Mouse (Mus musculus) kidney, postnatal 4 days (tissue): Measurements from ENCODE around the gene Slk.

ENCODE experiments used
- DNase-seq, 2 experiments: peaks; one replicate each; pipeline ENCODE4 v3.0.0; 2021; ENCODE audit warnings: mixed read lengths in 2 of 2

The Slk gene

DNA sequence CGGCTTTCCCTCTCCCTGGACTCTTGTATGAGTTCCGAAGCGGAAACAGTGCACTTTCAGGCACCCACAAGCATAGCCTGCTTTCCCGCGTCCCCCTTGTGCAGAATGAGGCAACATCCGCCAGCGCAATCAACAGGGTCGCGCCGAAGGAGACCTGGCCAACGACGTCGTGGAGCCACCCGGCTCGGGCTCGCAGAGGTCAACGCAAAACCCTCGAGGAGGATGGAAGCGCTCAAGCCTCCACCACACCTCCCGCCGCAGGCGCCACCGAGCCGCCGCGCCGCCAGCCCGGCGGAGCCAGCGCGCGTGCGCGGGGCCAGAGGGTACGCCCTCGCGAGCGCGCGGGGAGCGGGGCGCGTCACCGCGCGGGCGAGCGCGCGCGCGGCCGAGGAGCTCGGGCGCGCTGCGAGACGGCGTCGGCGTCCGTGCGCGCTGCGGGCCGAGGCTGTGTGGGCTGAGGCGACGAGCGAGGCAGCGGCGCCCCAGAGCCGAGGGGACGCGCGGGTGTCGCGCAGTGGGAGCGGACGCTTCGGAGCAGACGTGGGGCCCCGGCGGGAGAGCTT lies at the start of gene Slk:
TSS of gene Slk (plus strand) at position 454 of the 563 bp plus-strand sequence.
- DNase-seq = peak; percentile 84 to 92

DNA sequence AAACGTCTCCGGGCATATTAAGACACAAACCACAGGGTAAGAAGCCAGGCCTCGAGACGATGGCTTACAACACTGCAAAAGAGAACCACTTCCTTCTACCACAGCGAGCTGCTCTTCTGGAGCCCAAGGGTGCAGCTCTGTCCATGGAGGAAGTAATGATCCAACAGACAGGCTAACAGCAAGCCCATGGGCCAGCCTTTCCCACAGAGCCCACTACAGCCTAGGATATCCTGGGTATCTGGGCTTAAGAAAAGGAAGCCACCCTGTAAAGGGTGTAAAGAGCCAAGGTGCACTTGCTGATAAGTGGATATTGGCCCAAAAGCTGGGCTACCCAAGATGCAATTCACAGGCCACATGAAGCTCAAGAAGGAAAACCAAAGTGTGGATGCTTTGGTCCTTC lies 48.2 kb upstream of the Slk start:
- no peak for DNase-seq

DNA sequence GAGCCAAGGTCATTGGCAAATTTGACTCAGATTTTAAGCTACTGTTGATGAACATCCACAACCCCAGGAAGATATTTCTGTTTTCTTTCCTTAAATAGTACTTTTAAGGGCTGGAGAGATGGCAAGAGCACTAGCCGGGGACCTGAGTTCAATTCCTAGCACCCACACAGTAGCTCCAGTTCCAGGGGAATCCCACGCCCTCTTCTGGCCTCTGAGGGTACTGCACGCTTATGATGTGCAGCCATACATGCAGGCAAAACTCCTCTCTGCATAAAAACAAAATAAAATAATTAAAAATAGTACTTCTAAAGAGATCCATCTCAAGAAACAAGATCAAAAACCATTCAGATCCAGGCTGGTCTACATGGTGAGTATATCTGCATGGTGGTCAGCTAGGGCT lies 47.0 kb upstream of the Slk start:
- DNase-seq = peak in 1 of 2 experiments; percentile 27

DNA sequence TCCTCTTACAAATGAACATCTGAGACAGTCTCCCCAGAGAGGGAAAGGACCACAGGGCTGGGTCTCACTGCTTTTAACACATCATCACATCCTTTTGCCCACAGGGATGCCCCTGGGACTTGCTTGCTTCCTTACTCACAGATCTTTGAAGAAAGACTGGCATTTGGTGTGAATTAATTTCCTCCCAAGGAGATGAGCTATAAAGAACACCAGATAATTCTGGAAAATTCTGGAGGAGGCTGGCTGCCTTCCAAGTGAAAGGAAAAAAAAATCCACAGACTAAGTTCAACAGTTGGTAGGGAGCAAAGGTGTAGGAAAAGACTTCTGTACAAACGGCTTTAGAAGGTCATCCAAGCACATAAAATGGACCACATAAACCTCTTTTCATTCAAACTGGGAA lies 45.3 kb upstream of the Slk start:
- peak in 1 of 2 experiments; percentile 42 for DNase-seq

DNA sequence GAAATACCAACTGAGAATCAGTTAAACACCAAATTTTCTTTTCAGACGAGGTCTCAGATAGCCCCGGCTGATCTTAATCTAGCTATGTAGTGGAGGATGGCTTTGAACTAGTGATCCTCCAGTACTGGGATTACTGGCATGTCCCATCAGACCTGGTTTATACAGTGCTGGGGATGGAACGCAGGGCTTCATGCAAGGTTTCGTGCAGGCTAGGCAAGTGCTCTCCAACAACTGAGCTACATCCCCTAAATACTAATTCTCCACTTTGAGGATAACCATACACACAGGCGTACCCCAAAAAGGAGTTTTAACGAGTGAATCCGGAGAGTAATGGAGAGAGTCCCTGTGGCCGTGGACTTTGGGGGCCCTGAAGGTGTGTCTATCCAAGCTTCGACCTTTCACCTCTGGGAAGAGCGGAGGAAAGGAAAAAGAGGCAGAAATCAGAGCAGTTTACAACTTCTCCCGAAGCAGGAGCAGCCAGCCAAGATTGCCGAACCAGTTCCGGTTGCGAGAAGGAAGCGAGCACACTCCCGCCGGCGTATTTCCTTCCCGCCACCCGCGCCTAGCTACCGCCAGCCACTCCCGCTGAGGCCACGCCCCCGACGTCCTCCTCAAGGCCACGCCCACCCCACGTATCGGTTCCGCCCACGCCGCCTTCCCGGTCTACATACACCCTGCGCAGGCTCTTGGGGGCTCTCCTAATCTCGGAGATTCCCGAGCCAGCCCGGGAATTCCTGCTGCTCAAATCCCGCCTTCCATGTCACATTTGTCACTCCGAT lies 42.8 kb upstream of the Slk start:
- DNase-seq = peak; percentile 100

DNA sequence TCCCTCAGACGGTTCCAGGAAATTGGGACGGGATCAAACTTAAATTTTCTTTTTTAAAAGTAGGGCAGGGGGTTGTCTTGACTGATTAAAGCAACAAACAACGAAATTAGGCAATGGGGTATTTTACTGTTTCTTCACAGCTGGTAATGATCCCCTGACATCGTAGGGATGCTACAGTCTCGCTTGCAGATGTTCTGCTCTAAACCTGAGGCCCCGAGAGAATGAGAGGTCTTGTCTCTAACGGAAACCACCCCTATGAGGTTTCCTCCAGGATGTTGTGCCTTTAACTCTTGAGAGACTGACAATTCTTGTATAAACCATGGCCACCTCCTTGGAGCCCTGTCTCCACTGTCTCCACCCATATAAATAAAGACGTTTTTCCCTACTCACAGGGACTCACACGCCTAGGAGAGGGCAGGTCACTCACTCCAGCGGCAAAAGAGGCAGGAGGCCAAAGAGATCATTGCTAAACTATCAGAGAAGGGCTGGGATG lies 42.1 kb upstream of the Slk start, which contains the start of gene Stn1:
TSS of gene Stn1 (minus strand) at position 208 of the 493 bp plus-strand sequence.
- no peak for DNase-seq

DNA sequence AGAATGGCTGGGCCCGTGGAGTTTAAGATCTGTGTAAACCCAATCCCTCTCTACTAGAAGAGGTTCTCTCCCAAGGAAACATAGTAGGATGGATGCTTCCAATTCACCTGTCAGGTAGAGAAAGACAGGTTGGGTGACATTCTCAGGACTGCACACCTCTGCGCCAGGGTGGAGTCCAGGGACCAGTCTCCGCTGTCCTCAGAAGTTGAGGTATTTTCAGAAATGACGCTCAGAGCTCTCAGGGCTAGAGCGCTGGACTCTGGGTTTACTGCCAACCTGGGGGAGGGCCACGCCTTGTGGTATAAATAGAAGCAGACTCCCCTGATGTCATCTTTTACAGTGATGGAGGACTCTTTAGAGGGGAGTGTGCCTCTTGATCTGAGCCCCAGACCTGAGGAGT lies 41.6 kb upstream of the Slk start:
- DNase-seq = peak in 1 of 2 experiments; percentile 44

DNA sequence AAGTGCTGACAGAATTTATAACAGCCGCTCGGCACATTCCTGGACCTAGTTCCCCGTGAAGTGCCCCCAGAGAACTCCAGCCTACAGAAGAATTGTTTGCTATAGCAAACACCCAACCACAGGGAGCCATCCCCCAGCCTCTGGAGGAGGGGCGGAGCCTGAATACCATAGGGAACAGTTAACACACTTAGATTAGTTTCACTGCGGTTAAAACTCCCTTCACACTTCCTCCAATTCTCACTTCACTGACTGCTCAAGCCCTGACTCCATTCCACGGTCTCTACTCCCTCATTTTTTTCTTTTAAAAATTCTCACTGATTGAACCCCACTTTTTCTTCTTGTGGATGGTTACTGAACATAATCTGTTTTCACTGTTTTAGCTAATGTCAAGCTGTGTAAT lies 40.7 kb upstream of the Slk start:
- peak; percentile 73 to 81 for DNase-seq

DNA sequence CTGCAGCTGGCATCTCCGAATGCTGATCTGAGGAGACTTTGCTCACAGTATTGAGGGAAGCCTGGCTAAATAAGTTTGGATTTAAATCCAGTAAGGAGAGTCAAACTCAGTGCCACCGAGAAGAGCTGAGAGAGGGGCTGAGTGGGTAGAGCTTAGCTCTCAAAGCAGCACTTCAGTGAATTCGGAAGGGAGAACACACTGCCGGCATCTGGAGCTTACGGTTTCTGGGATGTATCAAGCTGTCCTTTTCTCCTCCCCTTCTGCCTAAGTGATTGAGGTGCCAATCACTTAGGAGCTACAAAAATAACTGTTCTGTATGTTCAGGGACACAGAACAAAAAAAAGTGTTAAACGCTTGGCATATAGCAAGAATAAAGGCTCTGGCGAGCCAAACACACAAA lies 37.0 kb upstream of the Slk start:
- no peak for DNase-seq

DNA sequence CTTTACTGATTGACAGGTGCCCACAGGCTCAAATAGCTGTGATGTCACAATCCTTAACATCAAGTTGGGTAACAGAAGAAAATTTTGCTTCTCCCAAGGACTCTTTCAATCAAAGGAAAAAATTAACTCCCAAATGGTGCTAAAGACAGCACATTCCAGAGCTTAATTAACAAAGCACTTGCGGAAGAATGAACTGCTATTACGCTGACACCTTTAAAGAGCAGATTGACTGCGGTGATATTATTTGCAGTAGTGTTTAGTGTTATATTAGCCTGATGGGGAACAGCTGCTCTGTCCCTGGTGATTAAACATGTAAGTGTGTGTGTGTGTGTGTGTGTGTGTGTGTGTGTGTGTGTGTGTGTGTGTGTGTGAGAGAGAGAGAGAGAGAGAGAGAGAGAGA lies 34.4 kb upstream of the Slk start:
- peak in 1 of 2 experiments; percentile 35 for DNase-seq

DNA sequence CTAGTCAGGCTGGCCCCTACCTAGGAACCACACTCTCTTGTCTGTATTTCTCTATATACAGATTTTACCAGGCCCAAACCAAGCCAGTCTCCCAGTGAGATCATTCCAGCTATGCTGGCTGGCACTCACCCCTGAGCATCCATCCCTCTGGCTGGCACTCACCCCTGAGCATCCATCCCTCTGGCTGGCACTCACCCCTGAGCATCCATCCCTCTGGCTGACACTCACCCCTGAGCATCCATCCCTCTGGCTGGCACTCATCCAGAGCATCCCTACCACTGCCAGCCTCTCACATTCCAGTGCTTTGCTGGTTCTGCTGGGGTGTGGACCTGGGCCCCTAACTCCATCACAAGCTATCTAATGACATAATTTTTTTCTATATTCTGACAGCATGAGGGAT lies 34.0 kb upstream of the Slk start:
- DNase-seq = no peak

DNA sequence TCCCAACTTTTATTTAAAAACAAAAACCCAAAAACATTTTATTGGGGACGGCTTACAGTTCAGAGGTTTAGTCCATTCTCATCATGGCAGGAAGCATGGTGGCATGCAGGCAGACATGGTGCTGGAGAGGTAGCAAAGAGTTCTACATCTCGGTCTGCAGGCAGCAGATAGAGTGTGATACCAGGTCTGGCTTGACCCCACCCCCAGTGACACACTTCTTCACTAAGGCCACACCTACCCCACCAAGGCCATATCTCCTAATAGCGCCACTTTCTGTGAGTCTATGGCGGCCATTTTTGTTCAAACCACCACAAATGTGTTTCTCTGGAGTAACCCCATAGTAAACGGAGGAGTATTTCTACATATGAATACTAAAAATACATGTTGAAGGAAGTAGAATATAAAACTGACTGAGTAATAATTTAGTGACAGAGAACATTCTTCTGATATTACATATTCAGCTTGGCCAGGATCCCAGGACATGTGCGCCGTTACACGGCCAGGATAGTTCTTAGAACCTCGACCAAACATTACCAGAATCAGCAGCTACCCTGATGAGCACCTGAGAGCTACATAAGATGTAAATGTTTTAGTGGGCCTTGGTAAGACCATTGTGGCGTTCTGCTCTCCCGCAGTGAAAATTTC lies 30.9 kb upstream of the Slk start:
- DNase-seq = peak in 1 of 2 experiments; percentile 35

DNA sequence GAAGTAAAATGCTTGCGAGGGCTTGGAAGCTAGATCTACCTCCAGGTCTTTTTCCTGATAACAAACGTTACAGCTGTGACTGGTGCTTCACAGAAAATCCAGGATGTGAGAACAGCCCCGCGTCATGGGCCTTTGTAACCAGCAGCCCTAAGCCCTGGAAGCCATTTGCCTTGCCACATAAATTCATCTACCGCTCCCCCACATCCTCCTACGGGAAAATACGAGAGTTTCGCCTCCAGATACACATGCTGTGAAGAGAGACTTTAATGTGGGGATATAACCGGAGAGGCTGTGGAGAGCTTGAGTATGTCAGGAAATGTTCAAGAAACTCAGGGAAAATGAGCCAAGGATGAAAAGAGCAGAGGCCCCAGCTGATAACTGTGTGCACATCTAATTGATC lies 30.3 kb upstream of the Slk start:
- peak in 1 of 2 experiments; percentile 29 for DNase-seq

DNA sequence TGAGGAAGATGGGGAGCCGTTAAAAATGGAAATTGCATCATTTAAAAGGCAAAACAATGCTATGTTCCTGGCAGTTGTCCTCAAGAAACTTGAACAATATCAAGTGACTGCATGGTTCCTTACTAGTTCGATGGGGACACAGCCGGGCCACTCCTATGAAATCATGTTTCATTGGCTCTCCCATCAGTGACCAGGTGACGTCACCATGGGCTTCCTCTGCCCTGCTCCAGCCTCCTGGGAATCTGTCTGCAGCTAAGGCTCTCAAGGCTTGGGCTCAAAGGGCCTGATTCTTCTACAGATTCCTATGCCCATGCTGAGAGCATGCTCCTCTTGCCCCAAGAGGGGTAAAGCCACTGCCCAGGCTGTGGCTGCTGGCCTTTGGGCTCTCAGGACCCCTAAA lies 29.9 kb upstream of the Slk start:
- no peak for DNase-seq

DNA sequence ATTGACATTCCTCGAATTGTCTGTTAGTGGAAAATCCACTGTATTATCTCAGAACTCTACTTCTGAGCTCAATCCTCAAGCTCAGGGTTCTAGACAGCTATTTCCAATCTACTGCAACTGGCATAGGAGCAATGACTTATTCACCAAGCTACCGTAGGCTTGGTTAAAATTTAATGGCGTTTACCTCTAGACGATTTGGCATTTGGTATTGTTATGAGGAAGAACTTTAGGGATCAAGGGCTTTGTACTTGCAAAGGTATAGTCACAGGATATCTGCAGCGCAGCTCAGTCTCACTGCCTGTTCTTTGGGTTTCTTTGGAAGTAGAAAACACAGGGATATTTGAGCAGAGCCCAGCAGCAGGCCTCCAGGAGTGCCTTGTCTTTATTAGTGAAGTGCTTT lies 20.3 kb upstream of the Slk start:
- DNase-seq = no peak

DNA sequence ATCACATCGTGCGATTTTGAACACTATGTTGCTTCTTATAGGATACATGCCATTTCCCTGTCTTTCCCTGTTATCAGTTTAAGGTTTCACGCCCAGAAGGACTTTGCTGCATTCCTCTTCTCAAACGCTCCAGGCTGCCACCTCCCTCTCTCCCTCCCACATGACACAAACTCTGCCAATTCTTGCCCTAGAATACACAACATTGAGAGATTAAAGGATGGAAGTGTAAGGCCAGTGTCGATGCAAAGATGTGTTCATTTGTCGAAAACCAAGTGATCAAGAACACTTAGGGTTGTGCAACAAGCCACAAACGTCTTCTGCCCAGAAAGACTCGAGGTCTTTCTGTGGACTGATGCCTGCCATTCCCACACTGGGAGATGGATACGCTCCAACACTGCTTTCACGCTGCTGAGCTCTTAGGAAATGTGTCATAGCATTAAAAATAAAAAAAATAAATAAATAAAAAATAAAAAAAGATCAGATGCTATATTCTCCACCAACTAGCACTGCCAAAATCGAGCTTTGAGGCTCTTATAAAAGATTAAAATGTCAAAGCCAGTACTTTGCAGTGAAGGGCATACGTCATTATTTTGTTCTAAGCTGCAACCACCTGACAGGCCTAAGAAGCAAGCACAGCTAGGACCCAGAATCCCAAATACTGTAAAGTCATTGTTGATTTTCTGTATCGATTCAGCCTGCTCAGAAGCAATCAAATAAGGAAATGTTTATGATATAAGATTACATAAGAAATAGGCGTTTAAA lies 19.5 kb upstream of the Slk start:
- no peak for DNase-seq

DNA sequence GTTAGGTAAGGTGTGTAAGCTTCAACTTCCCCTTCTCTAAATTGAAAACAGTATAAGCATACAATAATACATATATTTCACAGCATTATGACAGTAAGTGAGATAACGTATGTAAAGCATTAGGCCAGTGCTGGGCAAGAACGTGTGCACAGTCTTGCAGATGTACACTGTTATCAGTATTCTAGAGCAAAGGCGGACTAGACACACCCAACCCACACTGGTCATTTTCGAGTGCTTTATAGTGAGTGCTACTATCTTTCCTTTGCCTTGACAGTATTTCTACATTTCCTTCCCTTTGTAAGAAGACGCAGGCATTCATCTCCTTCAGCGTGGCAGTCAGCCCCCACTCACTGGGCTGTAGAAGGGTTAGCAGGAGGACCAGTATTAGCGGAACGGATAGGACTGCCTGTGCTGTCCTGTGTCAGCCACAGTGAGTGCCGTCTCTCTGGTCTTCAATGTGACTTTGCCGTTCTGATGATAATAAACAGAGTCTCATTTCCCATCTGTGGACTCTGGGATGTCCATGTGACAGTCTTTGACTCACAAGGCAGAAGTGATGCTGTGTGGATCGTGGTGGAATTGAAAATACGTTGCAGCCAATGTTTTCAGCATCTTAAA lies 18.8 kb upstream of the Slk start:
- no peak for DNase-seq

DNA sequence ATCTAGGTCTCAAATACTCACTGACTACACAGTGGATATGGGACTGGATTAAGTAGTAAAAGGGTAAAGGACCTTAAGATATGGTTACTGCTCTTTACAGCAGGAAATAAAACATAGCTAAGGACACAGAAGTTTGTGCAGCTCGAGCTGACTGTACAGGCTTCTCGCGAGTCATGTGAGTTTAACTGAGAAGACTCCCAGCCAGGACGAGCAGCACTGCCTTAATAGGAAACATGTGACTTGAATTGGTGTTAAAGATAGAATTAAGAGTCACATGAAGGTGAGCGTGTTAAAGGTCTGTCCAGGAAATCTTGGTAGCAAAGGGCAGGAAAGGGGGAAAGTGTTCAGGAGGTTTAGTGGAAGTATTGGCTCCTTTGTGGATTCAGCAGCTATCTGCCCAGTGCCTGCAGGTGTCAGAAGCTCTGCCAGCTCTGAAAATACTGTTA lies 17.5 kb upstream of the Slk start:
- DNase-seq = peak in 1 of 2 experiments; percentile 26

DNA sequence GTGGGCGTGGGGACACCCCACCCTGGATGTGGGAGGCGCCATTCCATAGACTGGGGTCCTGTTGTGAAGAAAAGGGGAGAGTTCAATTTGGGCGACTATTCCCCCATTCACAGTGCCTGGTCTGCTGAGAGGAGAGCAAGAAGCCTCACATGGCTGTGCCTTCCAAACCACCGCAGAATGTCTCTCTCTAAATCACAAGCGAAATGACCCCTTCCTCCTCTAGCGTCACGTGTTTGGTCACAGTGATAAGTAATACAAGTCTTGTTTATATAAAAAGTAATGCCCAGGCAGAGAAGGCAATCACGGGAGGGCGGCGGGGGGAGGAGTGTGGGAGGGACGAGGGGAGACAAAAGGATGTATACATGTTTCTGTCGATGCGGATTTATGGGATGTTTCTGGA lies 15.8 kb upstream of the Slk start:
- no peak for DNase-seq

DNA sequence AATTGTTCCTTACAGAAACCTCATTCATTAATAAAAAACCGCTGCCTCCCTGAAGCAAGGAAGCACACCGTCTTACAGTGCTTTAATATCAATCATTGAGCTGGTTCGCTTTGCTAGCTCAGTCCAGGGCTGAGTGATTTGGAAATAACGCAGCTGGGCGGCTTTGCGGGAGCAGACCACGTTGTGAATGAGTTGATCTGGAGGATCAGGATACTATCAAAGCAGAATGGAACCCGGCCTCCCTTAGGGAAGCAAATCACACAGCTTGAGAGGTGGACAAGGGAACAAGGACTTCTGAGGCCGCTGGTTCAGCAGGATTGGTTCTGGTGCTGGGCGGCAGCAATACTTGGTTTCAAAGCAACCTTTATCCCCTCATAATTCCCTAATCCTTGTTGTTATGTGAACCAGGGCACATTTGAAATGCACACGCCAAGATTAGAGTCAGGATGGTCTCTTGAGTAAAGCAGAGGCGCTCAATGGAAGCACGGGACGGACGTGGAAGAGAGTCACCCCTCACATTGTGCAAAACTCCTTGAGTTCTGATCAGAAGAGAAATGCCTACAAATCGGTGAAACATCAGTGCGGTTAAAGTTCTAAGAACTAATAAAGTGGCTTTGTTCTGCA lies 14.3 kb upstream of the Slk start:
- peak; percentile 21 to 34 for DNase-seq

DNA sequence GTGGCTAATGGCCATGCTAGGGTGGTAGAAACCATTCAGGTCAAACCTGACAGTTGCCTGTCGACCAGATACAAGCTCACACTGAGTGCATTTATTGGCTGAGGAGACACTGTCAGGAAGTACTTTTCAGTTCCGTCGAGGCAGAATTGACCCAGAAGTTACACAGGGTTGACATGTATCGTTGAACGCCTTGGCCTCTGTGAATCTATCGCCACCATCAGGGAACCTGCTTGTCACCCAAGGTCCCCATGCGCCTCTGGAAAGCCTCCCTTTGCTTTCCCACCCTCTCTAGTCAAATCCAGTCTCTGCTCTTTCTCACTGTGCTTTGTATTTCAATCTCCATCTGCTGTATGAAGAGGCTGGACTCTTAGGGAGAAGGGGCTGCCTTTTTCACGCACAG lies 13.5 kb upstream of the Slk start:
- DNase-seq = no peak

DNA sequence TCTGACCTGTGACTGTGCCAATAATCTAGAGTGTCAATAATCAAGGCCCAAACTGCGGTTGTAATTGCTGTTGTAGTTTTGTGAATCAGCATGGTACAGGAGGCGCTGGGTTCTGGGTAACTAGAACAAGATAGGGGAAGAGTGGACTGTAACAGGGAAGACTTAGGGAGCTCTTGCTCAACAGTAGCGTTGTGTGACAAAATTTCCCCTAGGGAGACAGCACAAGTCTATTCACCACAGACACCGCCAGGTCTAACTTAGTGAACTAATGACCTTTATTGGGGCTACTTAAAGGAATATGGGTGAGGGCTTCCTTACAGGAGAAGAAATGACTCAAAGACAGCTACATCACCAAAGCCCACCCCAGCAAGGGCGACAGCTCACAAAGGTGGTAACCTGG lies 9.4 kb upstream of the Slk start:
- DNase-seq = no peak
